Mouse (Mus musculus) heart, embryonic 14.5 days (tissue): Measurements from ENCODE around the gene Olfr1294. TPM values are rescaled to one million over a fixed set of nuclear protein-coding genes. Genes with fewer than 3 reads are reported as not detected.

Experiments used
- ATAC-seq: fragments of 200-750 bp; cut with Nextera tagmentation; 2 replicates; pipeline ENCODE4 v1.8.0; 2017; ENCODE audit warnings: low read depth, moderate TSS enrichment; ENCODE audit not compliant: insufficient number of reproducible peaks, insufficient read depth, low FRiP score
- H3K27ac ChIP-seq, 2 experiments: fragments of 200-500 bp in 1 of 2; fragments of 300-500 bp in 1 of 2; sonication (generic) in 1 of 2; replicated peaks in 1 of 2; 2 replicates each; pipeline ENCODE4 v1.5.1; 2012 to 2014; ENCODE audit warnings: low read depth in 2 of 2, low read length in 2 of 2, control low read depth in 1 of 2, mild to moderate bottlenecking in 1 of 2, mixed read lengths in 1 of 2; ENCODE audit not compliant: control insufficient read depth in 1 of 2, insufficient read depth in 1 of 2
- H3K27me3 ChIP-seq: fragments of 300-500 bp; sonication (generic); 2 replicates; pipeline ENCODE4 v1.6.1; 2014; ENCODE audit warnings: mild to moderate bottlenecking, low read length, control low read depth; ENCODE audit not compliant: control insufficient read depth, insufficient read depth
- H3K36me3 ChIP-seq: fragments of 300-500 bp; sonication (generic); 2 replicates; pipeline ENCODE4 v1.6.1; 2014; ENCODE audit warnings: mild to moderate bottlenecking, control low read depth, low read length, mixed read lengths; ENCODE audit not compliant: control insufficient read depth, insufficient read depth
- H3K4me1 ChIP-seq, 2 experiments: fragments of 200-500 bp in 1 of 2; fragments of 300-500 bp in 1 of 2; sonication (generic) in 1 of 2; 2 replicates each; pipeline ENCODE4 v1.6.1; 2012 to 2014; ENCODE audit warnings: low read length in 2 of 2, control low read depth in 1 of 2, mixed read lengths in 1 of 2; ENCODE audit not compliant: control insufficient read depth in 2 of 2, insufficient read depth in 2 of 2
- H3K4me2 ChIP-seq: fragments of 300-500 bp; sonication (generic); 2 replicates; pipeline ENCODE4 v1.6.1; 2014; ENCODE audit warnings: mild to moderate bottlenecking, low read length
- H3K4me3 ChIP-seq, 2 experiments: fragments of 200-500 bp in 1 of 2; fragments of 300-500 bp in 1 of 2; sonication (generic) in 1 of 2; 2 replicates each; pipeline ENCODE4 v1.5.1; 2012 to 2014; ENCODE audit warnings: low read length in 2 of 2, mild to moderate bottlenecking in 2 of 2, control low read depth in 1 of 2, low read depth in 1 of 2, moderate library complexity in 1 of 2; ENCODE audit not compliant: control insufficient read depth in 1 of 2, insufficient read depth in 1 of 2
- H3K9ac ChIP-seq: fragments of 300-500 bp; sonication (generic); 2 replicates; pipeline ENCODE4 v1.6.1; 2014; ENCODE audit warnings: mild to moderate bottlenecking, low read length
- H3K9me3 ChIP-seq: fragments of 300-500 bp; sonication (generic); 2 replicates; pipeline ENCODE4 v1.6.1; 2016; ENCODE audit warnings: low read length, control low read depth; ENCODE audit not compliant: control insufficient read depth
- WGBS: fragments of 180-500 bp; shearing (Covaris S2); extraction: QIAGEN DNeasy Blood & Tissue Kit; methylation state at CpG from one replicate; pipeline ENCODE4 v1.1.7; 2014; 5-methylcytosine and 5-hydroxymethylcytosine counted together
- polyA plus RNA-seq: library from polyadenylated mRNA; unstranded; fragments of >200 nt; fragmentation: Nextera tagmentation; extraction: Ambion mirVana; gene quantifications from 2 replicates; pipeline ENCODE4 v1.2.1, GENCODE M21; 2014

Gene Olfr1294
- polyA plus RNA-seq: not detected in 2 replicates

GRCm38 (mm10) chr2:111540191-111540590, at the start of gene Olfr1294:
Olfr1294 (minus strand) TSS chr2:111540291.
- Histone ChIP-seq H3K4me2 (no peak within 1 kb of the TSS), H3K27me3 (no peaks in the 10 kb centered on the region), H3K27ac (no peak within 1 kb of the TSS), H3K9me3 (no peaks in the 10 kb centered on the region), H3K4me1 (no peaks in the 10 kb centered on the region), H3K9ac (no peak within 1 kb of the TSS), H3K36me3 (no peaks in the 10 kb centered on the region), H3K4me3 (no peak within 1 kb of the TSS)
- 40% methylated on average over 1 of the region's 1 CpGs for WGBS
- no peak for ATAC-seq

GRCm38 (mm10) chr2:111569581-111569980, 29.5 kb upstream of the Olfr1294 start, which contains the start of gene Olfr1295:
Olfr1295 (minus strand) TSS chr2:111569681.
- no peak within 1 kb of the TSS for H3K4me3 ChIP-seq
- H3K4me1 ChIP-seq: no peaks in the 10 kb centered on the region
- no peak within 1 kb of the TSS for H3K4me2 ChIP-seq
- no peak for ATAC-seq
- no peak within 1 kb of the TSS for H3K9ac ChIP-seq
- no peaks in the 10 kb centered on the region for H3K27me3 ChIP-seq
- no peak within 1 kb of the TSS for H3K27ac ChIP-seq
- no peaks in the 10 kb centered on the region for H3K9me3 ChIP-seq
- H3K36me3 ChIP-seq: no peaks in the 10 kb centered on the region

GRCm38 (mm10) chr2:111524903-111525302, 15.2 kb downstream of the Olfr1294 start, which contains the start of gene Olfr1293-ps:
Olfr1293-ps (plus strand) TSS chr2:111525203.
- no peaks in the 10 kb centered on the region for H3K36me3 ChIP-seq
- no peak within 1 kb of the TSS for H3K27ac ChIP-seq
- H3K27me3 ChIP-seq: no peaks in the 10 kb centered on the region
- ATAC-seq: no peak
- no peak within 1 kb of the TSS for H3K9ac ChIP-seq
- 82% methylated on average over 1 of the region's 1 CpGs for WGBS
- H3K4me3 ChIP-seq: no peak within 1 kb of the TSS
- H3K9me3 ChIP-seq: peaks cover 1% of the 10 kb centered on the region; the same call in 1 of the 2 replicates
- H3K4me2 ChIP-seq: no peak within 1 kb of the TSS
- H3K4me1 ChIP-seq: no peaks in the 10 kb centered on the region

GRCm38 (mm10) chr2:111517451-111517850, 22.6 kb downstream of the Olfr1294 start:
- H3K4me1 ChIP-seq: no peaks in the 10 kb centered on the region
- no peak for ATAC-seq
- H3K27me3 ChIP-seq: no peaks in the 10 kb centered on the region
- H3K9ac ChIP-seq: no peak overlapping the region
- no peak overlapping the region for H3K4me3 ChIP-seq
- WGBS: 81% methylated on average over 10 of the region's 10 CpGs
- H3K27ac ChIP-seq: no peak overlapping the region
- H3K9me3 ChIP-seq: peaks cover 6% of the 10 kb centered on the region; the same call in 1 of the 2 replicates
- H3K36me3 ChIP-seq: no peaks in the 10 kb centered on the region
- no peak overlapping the region for H3K4me2 ChIP-seq

- Histone ChIP-seq H3K36me3 (no peaks in the 10 kb centered on the region), H3K9ac (no peak within 1 kb of the TSS), H3K4me2 (no peak within 1 kb of the TSS), H3K9me3 (no peaks in the 10 kb centered on the region), H3K27ac (no peak within 1 kb of the TSS), H3K4me1 (no peaks in the 10 kb centered on the region), H3K27me3 (no peaks in the 10 kb centered on the region), H3K4me3 (no peak within 1 kb of the TSS)
- ATAC-seq: no peak
- WGBS: 88% methylated on average over 3 of the region's 3 CpGs
These were observed 43.2 kb downstream of the Olfr1294 start, which contains the start of gene Olfr1291-ps1 for GRCm38 (mm10) chr2:111496880-111497279. Olfr1291-ps1 (plus strand) TSS chr2:111497180.

GRCm38 (mm10) chr2:111493729-111494128, 46.4 kb downstream of the Olfr1294 start, which contains the start of gene Olfr1290:
Olfr1290 (minus strand) TSS chr2:111493829.
- 64% methylated on average over 5 of the region's 5 CpGs for WGBS
- Histone ChIP-seq H3K9me3 (no peaks in the 10 kb centered on the region), H3K27me3 (no peaks in the 10 kb centered on the region), H3K9ac (no peak within 1 kb of the TSS), H3K4me2 (no peak within 1 kb of the TSS), H3K4me3 (no peak within 1 kb of the TSS), H3K36me3 (no peaks in the 10 kb centered on the region), H3K4me1 (no peaks in the 10 kb centered on the region), H3K27ac (no peak within 1 kb of the TSS)
- ATAC-seq: no peak

Other genes with a start within 250 kb of the Olfr1294 start
- gene Olfr1279, start 239.7 kb downstream of the Olfr1294 start, polyA plus RNA-seq: not detected in 2 replicates
- gene Olfr1280, start 226.3 kb downstream of the Olfr1294 start, polyA plus RNA-seq: not detected in 2 replicates
- gene Olfr1281, start 213.8 kb downstream of the Olfr1294 start, polyA plus RNA-seq: not detected in 2 replicates
- not detected in 2 replicates for gene Olfr1282, start 204.2 kb downstream of the Olfr1294 start, polyA plus RNA-seq
- gene Olfr1283, start 173.5 kb downstream of the Olfr1294 start, polyA plus RNA-seq: not detected in 2 replicates
- not detected in 2 replicates for gene Olfr1284, start 164.8 kb downstream of the Olfr1294 start, polyA plus RNA-seq
- not detected in 2 replicates for gene Olfr1286, start 117.2 kb downstream of the Olfr1294 start, polyA plus RNA-seq
- gene Olfr1287, start 91.1 kb downstream of the Olfr1294 start, polyA plus RNA-seq: not detected in 2 replicates
- gene Olfr1288, start 66.2 kb downstream of the Olfr1294 start, polyA plus RNA-seq: not detected in 2 replicates
- not detected in 2 replicates for gene Olfr1289, start 59.5 kb downstream of the Olfr1294 start, polyA plus RNA-seq
- gene Olfr1290, start 46.5 kb downstream of the Olfr1294 start, polyA plus RNA-seq: not detected in 2 replicates
- not detected in 2 replicates for gene Olfr1291-ps1, start 43.1 kb downstream of the Olfr1294 start, polyA plus RNA-seq
- not detected in 2 replicates for gene Olfr1293-ps, start 15.1 kb downstream of the Olfr1294 start, polyA plus RNA-seq
- gene Olfr1295, start 29.4 kb upstream of the Olfr1294 start, polyA plus RNA-seq: not detected in 2 replicates
- not detected in 2 replicates for gene Olfr1297, start 86.2 kb upstream of the Olfr1294 start, polyA plus RNA-seq
- not detected in 2 replicates for gene Olfr1298, start 108.9 kb upstream of the Olfr1294 start, polyA plus RNA-seq
- gene Olfr1299, start 121.1 kb upstream of the Olfr1294 start, polyA plus RNA-seq: not detected in 2 replicates
- not detected in 2 replicates for gene Olfr1301, start 210.7 kb upstream of the Olfr1294 start, polyA plus RNA-seq
- not detected in 2 replicates for gene Olfr1302, start 237.1 kb upstream of the Olfr1294 start, polyA plus RNA-seq